Mouse (Mus musculus) forebrain, embryonic 16.5 days (tissue): ENCODE measurements around the gene Plscr3. TPM values are rescaled to one million over a fixed set of nuclear protein-coding genes. Genes with fewer than 3 reads are reported as not detected.
A peak's percentile ranks its signal among the peaks of the same experiment; 100 is the strongest.

Experiments
- ATAC-seq: fragments of 200-750 bp; cut with Nextera tagmentation; 2 replicates; pipeline ENCODE4 v1.8.0; 2017; ENCODE audit warnings: mild to moderate bottlenecking, moderate library complexity
- H3K27ac ChIP-seq: fragments of 300-500 bp; sonication (generic); 2 replicates; pipeline ENCODE4 v1.5.1; 2014; ENCODE audit warnings: low read length, control low read depth
- H3K27me3 ChIP-seq: fragments of 300-500 bp; sonication (generic); replicated peaks from 2 replicates; pipeline ENCODE4 v1.6.1; 2014; ENCODE audit warnings: low read length; ENCODE audit not compliant: control insufficient read depth, insufficient read depth
- H3K36me3 ChIP-seq: fragments of 300-500 bp; sonication (generic); 2 replicates; pipeline ENCODE4 v1.6.1; 2014; ENCODE audit not compliant: control insufficient read depth, insufficient read depth
- H3K4me1 ChIP-seq: fragments of 300-500 bp; sonication (generic); replicated peaks from 2 replicates; pipeline ENCODE4 v1.6.1; 2014; ENCODE audit warnings: low read length; ENCODE audit not compliant: control insufficient read depth, insufficient read depth
- H3K4me2 ChIP-seq: fragments of 300-500 bp; sonication (generic); 2 replicates; pipeline ENCODE4 v1.6.1; 2014; ENCODE audit warnings: mild to moderate bottlenecking, low read length, control low read depth
- H3K4me3 ChIP-seq: fragments of 300-500 bp; sonication (generic); replicated peaks from 2 replicates; pipeline ENCODE4 v1.5.1; 2014; ENCODE audit warnings: mild to moderate bottlenecking, low read length, control low read depth
- H3K9ac ChIP-seq: fragments of 300-500 bp; sonication (generic); replicated peaks from 2 replicates; pipeline ENCODE4 v1.6.1; 2014; ENCODE audit warnings: low read depth, low read length, control low read depth
- H3K9me3 ChIP-seq: fragments of 300-500 bp; sonication (generic); 2 replicates; pipeline ENCODE4 v1.6.1; 2016; ENCODE audit warnings: low read length; ENCODE audit not compliant: control insufficient read depth
- WGBS: fragments of 180-500 bp; shearing (Covaris S2); extraction: QIAGEN DNeasy Blood & Tissue Kit; methylation state at CpG from one replicate; pipeline ENCODE4 v1.1.7; 2014; 5-methylcytosine and 5-hydroxymethylcytosine counted together
- polyA plus RNA-seq: library from polyadenylated mRNA; unstranded; fragments of >200 nt; fragmentation: Nextera tagmentation; extraction: Ambion mirVana; gene quantifications from 2 replicates; pipeline ENCODE4 v1.2.1, GENCODE M21; 2015

The Plscr3 gene
- polyA plus RNA-seq, 1 experiment from 2014 or later: 57.7 TPM

DNA sequence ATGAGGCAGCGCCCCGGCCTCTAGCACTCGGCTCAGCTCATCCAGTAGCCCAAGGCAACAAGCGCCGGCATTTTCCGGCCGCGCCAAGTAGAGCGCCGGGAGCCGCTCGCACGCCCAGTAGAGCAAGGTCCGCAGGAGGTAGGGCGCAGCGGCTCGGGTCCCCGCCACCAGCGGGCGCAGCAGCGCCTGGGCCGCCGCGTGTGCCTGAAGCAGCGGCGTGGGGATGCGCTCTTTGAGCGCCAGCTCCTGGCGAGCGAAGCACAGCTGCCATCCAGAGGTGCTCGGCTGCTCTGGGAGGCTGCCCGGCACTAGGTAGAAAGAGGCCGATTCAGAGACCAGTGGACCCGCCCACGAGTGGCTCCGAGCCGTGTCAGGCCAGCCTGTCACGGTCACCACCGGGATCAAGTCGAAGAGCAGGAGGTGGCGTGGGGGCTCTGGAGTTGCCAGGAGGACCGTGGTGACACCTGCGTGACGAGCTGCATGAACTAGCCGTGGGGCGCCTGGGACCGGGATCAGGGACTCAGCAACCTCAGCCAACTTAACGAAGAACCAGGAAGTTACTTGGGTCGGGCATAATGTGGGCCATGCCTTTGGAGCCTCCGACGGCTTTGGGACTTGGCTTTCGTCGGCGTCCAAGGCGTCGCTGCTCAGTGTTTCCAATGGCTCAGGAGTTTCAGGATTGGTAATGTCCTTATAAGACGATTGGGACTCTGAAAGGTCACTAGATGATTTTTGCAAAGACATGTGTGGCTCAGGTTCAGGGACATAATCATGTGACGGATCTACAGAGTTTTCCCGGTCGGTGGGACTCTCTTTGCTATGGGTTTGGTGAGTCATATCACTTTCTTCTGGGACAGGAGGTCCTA, 42.2 kb upstream of the Plscr3 start:
- peak overlapping the region; percentile 83 for H3K4me2 ChIP-seq
- 1% methylated on average over 60 of the region's 60 CpGs for WGBS
- no peaks in the 10 kb centered on the region for H3K36me3 ChIP-seq
- peaks cover 19% of the 10 kb centered on the region for H3K27me3 ChIP-seq
- peak overlapping the region; percentile 74 for H3K9ac ChIP-seq
- ATAC-seq: peak; percentile 37
- H3K4me1 ChIP-seq: peaks cover 48% of the 10 kb centered on the region
- H3K9me3 ChIP-seq: no peaks in the 10 kb centered on the region
- no peak overlapping the region for H3K27ac ChIP-seq
- peak overlapping the region; percentile 76 for H3K4me3 ChIP-seq

DNA sequence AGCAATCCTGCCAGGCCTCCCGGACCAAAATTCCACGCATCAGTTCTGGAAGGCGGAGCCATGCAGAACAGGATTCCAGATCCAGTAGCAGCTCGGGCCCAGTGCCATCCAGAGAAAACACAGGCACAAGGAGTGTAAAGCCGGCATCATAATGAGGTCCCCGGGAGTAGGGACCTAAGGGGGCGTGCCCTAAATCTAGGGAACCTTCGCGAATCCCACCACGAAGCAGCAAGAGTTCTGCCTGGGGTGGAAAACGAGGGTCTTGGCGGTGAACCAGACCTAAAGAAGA, 41.6 kb upstream of the Plscr3 start:
- ATAC-seq: no peak
- no peaks in the 10 kb centered on the region for H3K9me3 ChIP-seq
- H3K27me3 ChIP-seq: peaks cover 19% of the 10 kb centered on the region
- H3K4me3 ChIP-seq: no peak overlapping the region
- no peak overlapping the region for H3K27ac ChIP-seq
- peaks cover 42% of the 10 kb centered on the region for H3K4me1 ChIP-seq
- peak overlapping the region; percentile 83 for H3K4me2 ChIP-seq
- no peaks in the 10 kb centered on the region for H3K36me3 ChIP-seq
- no peak overlapping the region for H3K9ac ChIP-seq
- 7% methylated on average over 12 of the region's 12 CpGs for WGBS

DNA sequence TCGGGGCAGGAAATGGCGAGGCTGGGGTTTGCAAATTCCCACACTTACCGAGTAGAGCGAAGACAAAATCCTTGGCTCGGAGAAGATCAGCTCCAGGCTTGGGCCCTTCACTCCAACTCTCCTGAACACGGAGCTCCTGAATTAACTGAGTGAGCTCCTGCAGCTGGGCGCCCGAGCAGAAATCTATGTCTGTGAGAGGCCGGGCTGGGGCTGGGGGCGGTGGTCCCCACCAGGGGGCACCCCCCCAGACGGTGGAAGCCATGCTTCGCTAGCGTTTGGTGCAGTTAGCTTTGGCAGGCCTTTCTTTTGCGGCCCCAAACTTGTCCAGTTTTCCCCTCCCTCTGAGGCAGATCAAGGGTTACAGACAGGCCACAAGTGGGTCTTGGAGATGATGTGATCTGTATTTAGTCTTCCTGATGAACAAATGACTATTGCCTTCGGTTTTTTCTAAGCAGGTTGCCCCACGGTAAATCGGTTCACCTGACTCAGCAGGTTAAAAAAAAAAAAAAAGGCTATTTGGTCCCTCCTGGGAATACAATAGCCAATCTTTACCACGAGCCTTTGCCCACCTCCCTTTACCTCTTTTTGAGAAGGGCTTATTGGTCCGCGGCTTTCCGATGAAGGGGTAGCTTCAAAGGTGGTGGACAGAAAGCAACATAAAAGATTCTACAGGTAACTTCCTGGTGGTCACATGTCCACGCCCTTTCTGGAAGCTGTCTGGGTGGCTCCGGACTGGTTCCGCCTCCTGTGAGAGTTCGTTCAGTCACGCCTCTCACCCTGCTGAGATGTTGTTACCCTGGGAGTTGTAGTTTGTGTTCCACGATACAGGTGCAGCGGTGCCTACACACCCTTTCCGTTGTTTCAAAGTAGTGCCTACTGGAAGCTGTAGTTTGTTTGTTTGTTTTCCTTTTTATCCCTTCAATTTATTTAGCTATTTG, 40.9 kb upstream of the Plscr3 start, which contains the start of gene Tmem102:
TSS of gene Tmem102 (minus strand) at position 653 of the 938 bp plus-strand sequence.
- Histone ChIP-seq H3K27ac (no peak within 1 kb of the TSS), H3K36me3 (no peaks in the 10 kb centered on the region), H3K9ac (no peak within 1 kb of the TSS), H3K4me1 (peaks cover 39% of the 10 kb centered on the region), H3K27me3 (peaks cover 19% of the 10 kb centered on the region), H3K9me3 (no peaks in the 10 kb centered on the region), H3K4me2 (peak within 1 kb of the TSS; percentile 83), H3K4me3 (no peak within 1 kb of the TSS)
- ATAC-seq: no peak
- 7% methylated on average over 29 of the region's 29 CpGs for WGBS

DNA sequence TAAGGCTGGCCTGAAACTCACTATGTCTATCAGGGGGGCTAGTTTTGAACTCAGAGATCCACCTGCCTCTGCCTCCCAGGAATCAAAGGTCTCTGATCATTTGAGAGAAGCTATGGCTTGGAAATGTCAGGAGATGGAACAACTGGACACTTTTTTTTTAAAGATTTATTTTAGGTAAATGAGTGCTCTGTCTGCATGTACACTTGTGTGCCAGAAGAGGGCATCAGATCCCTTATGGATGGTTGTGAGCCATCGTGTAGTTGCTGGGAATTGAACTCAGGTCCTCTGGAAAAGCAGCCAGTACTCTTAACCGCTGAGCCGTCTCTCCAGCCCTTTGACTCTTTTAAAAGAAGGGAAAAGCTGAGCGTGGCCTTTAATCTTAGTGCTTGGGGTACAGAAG, 39.8 kb upstream of the Plscr3 start:
- no peaks in the 10 kb centered on the region for H3K9me3 ChIP-seq
- peaks cover 36% of the 10 kb centered on the region for H3K4me1 ChIP-seq
- no peak overlapping the region for H3K9ac ChIP-seq
- H3K36me3 ChIP-seq: no peaks in the 10 kb centered on the region
- ATAC-seq: no peak
- H3K4me3 ChIP-seq: no peak overlapping the region
- WGBS: 81% methylated on average over 4 of the region's 4 CpGs
- no peak overlapping the region for H3K4me2 ChIP-seq
- no peak overlapping the region for H3K27ac ChIP-seq
- peaks cover 19% of the 10 kb centered on the region for H3K27me3 ChIP-seq

DNA sequence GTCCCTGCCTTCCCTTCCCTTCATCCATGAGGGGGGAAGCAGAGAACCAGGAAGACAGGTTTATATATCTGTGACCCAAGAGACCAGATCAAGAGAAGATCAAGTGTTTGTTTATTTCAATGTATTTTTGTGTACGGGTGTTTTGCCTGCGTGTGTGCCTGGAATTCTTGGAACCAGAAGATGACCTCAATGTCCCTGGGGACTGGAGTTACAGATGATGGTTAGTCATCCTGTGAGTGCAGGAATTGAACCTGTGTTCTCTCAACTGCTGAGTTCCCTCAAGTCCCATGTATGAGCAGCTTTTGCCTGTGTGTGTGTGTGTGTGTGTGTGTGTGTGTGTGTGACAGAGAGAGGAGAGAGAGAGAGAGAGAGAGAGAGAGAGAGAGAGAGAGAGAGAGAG, 38.5 kb upstream of the Plscr3 start:
- no peak for ATAC-seq
- H3K27me3 ChIP-seq: peaks cover 19% of the 10 kb centered on the region
- no peak overlapping the region for H3K27ac ChIP-seq
- no peak overlapping the region for H3K4me3 ChIP-seq
- no peaks in the 10 kb centered on the region for H3K9me3 ChIP-seq
- no peak overlapping the region for H3K4me2 ChIP-seq
- H3K9ac ChIP-seq: no peak overlapping the region
- WGBS: 85% methylated on average over 2 of the region's 2 CpGs
- no peaks in the 10 kb centered on the region for H3K36me3 ChIP-seq
- peaks cover 24% of the 10 kb centered on the region for H3K4me1 ChIP-seq

DNA sequence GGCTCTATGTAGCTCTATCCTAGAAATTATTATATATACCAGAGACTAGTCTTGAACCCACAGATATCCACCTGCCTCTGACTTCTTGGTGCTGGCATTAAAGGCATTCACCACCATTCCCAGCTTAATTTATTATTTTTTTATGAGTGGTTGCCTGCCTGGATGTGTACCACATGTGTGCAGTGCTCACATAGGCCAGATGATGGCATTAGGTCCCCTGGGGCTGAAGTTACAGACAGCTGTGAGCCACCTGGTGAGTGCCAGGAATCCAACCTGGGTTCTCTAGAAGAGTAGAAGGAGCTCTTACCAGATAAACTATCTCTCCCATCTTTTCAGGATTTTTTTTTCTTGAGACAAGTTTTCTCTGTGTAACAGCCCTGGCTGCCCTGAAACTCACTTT, 35.9 kb upstream of the Plscr3 start:
- Histone ChIP-seq H3K27ac (no peak overlapping the region), H3K27me3 (peaks cover 6% of the 10 kb centered on the region), H3K4me2 (no peak overlapping the region), H3K4me3 (no peak overlapping the region), H3K9me3 (no peaks in the 10 kb centered on the region), H3K4me1 (no peaks in the 10 kb centered on the region), H3K36me3 (no peaks in the 10 kb centered on the region), H3K9ac (no peak overlapping the region)
- ATAC-seq: no peak

DNA sequence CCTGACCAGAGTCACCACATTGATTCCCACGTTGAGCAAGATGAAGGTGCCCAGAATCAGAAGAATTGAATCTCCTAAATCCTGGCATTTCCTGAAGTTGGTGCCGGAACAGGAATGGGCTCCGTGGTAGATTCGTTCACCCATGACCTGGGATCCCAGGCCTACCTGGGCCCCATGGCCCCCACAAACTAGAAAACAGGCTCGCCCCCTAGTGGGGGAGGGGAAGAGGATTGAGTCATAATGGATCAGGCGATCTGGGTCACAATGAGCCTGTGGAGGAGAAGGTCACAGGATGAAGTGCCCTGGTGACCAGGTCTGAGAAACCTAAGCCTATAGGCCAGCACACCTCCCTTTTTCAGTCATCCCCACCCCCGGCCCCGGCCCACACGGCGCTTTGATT, 31.0 kb upstream of the Plscr3 start, which contains the start of gene Gm39566:
TSS of gene Gm39566 (minus strand) at position 144 of the 400 bp plus-strand sequence.
- H3K9me3 ChIP-seq: no peaks in the 10 kb centered on the region
- ATAC-seq: no peak
- WGBS: 66% methylated on average over 10 of the region's 10 CpGs
- H3K4me1 ChIP-seq: no peaks in the 10 kb centered on the region
- H3K27me3 ChIP-seq: no peaks in the 10 kb centered on the region
- no peak within 1 kb of the TSS for H3K27ac ChIP-seq
- no peak within 1 kb of the TSS for H3K9ac ChIP-seq
- no peak within 1 kb of the TSS for H3K4me2 ChIP-seq
- no peaks in the 10 kb centered on the region for H3K36me3 ChIP-seq
- no peak within 1 kb of the TSS for H3K4me3 ChIP-seq

DNA sequence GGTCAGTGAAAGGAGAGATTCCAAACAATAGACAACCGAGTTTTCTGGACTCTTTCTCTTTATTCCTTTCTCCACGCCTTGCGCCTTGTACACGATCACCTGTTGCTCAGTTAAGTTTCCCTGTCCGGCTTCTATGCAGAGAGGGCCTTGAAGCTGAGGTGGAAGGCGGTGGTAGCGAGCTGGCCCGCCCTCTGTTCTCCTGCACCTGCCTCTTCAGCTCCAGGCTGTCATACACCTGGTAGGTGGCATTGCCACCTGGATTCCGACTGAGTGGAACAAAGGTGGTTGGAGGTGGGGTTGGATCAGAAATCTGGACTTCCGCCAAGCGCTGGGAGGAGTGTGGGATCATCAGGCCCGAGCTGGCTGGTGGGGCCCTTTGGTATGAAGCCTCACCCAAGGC, 29.7 kb upstream of the Plscr3 start:
- Histone ChIP-seq H3K9ac (no peak overlapping the region), H3K27ac (no peak overlapping the region), H3K4me2 (no peak overlapping the region), H3K36me3 (no peaks in the 10 kb centered on the region), H3K9me3 (no peaks in the 10 kb centered on the region), H3K27me3 (no peaks in the 10 kb centered on the region), H3K4me1 (no peaks in the 10 kb centered on the region), H3K4me3 (no peak overlapping the region)
- WGBS: 92% methylated on average over 12 of the region's 12 CpGs
- ATAC-seq: no peak

DNA sequence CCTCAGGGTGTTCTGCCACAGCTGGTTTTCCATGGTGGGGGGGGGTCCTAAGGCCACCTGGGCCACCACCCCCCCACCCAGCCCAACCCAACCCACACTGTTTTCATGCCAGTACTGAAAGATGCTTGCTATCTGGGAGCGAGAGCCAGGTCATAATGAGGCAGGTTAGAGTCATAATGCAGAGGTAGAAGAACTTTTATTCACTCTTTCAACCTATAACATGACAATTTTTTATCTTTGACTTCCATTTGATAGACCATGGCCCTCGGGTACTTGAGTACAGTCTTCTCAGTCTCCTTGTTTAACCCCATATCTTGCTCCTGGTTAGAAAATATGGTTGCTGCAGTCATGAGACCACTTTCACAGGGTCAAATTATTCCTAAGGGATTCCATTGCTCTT, 27.8 kb upstream of the Plscr3 start, which contains the start of gene Spem2:
TSS of gene Spem2 (minus strand) at position 101 of the 400 bp plus-strand sequence.
- WGBS: 88% methylated on average over 2 of the region's 2 CpGs
- no peaks in the 10 kb centered on the region for H3K4me1 ChIP-seq

More for the DNA sequence above, 27.8 kb upstream of the Plscr3 start, which contains the start of gene Spem2:
- H3K36me3 ChIP-seq: no peaks in the 10 kb centered on the region
- ATAC-seq: no peak
- no peak within 1 kb of the TSS for H3K4me3 ChIP-seq
- H3K27ac ChIP-seq: no peak within 1 kb of the TSS
- H3K4me2 ChIP-seq: no peak within 1 kb of the TSS
- H3K9me3 ChIP-seq: no peaks in the 10 kb centered on the region
- no peaks in the 10 kb centered on the region for H3K27me3 ChIP-seq
- no peak within 1 kb of the TSS for H3K9ac ChIP-seq
